Mouse (Mus musculus) stomach, postnatal 0 days (tissue): Measurements from ENCODE around the gene Uqcc2. TPM values are rescaled to one million over a fixed set of nuclear protein-coding genes. Genes with fewer than 3 reads are reported as not detected.

Source experiments
- ATAC-seq: fragments of 200-750 bp; cut with Nextera tagmentation; 2 replicates; pipeline ENCODE4 v1.8.0; 2017; ENCODE audit not compliant: low FRiP score, low TSS enrichment
- DNase-seq: peaks from one replicate; pipeline ENCODE4 v3.0.0-alpha.2; 2016; ENCODE audit warnings: low spot score
- H3K27ac ChIP-seq: fragments of 300-500 bp; sonication (generic); replicated peaks from 2 replicates; pipeline ENCODE4 v1.5.1; 2014; ENCODE audit warnings: mild to moderate bottlenecking, control low read depth
- H3K27me3 ChIP-seq: fragments of 300-500 bp; sonication (generic); 2 replicates; pipeline ENCODE4 v1.6.1; 2014; ENCODE audit warnings: low read length; ENCODE audit not compliant: control insufficient read depth, insufficient read depth
- H3K36me3 ChIP-seq: fragments of 300-500 bp; sonication (generic); 2 replicates; pipeline ENCODE4 v1.6.1; 2014; ENCODE audit warnings: low read length, mixed read lengths; ENCODE audit not compliant: control insufficient read depth, insufficient read depth
- H3K4me1 ChIP-seq: fragments of 300-500 bp; sonication (generic); replicated peaks from 2 replicates; pipeline ENCODE4 v1.6.1; 2014; ENCODE audit warnings: antibody characterized with exemption; ENCODE audit not compliant: control insufficient read depth, insufficient read depth
- H3K4me2 ChIP-seq: fragments of 300-500 bp; sonication (generic); replicated peaks from 2 replicates; pipeline ENCODE4 v1.6.1; 2014; ENCODE audit warnings: low read depth, mild to moderate bottlenecking, control low read depth, moderate library complexity
- H3K4me3 ChIP-seq: fragments of 300-500 bp; sonication (generic); 2 replicates; pipeline ENCODE4 v1.5.1; 2014; ENCODE audit warnings: low read depth, low read length, control low read depth
- H3K9ac ChIP-seq: fragments of 300-500 bp; sonication (generic); 2 replicates; pipeline ENCODE4 v1.6.1; 2014; ENCODE audit warnings: mild to moderate bottlenecking, low read length, control low read depth, mixed read lengths
- H3K9me3 ChIP-seq: fragments of 300-500 bp; sonication (generic); 2 replicates; pipeline ENCODE4 v1.6.1; 2016; ENCODE audit warnings: low read length; ENCODE audit not compliant: control insufficient read depth
- CTCF ChIP-seq: IDR thresholded peaks from 2 replicates; pipeline ENCODE4 v1.5.1; 2016; ENCODE audit warnings: antibody characterized with exemption, low read depth, mild to moderate bottlenecking, moderate library complexity
- EP300 ChIP-seq: optimal IDR thresholded peaks from 2 replicates; pipeline ENCODE3; 2016; ENCODE audit warnings: antibody characterized with exemption
- WGBS: fragments of 180-500 bp; shearing (Covaris S2); extraction: QIAGEN DNeasy Blood & Tissue Kit; methylation state at CpG from one replicate; pipeline ENCODE4 v1.1.7; 2014; 5-methylcytosine and 5-hydroxymethylcytosine counted together
- polyA plus RNA-seq: library from polyadenylated mRNA; unstranded; fragments of >200 nt; fragmentation: Nextera tagmentation; extraction: Ambion mirVana; gene quantifications from 2 replicates; pipeline ENCODE4 v1.2.1, GENCODE M21; 2015

Uqcc2 gene
- polyA plus RNA-seq, 1 experiment from 2014 or later: 250 TPM

- no peak overlapping the region for H3K9ac ChIP-seq
- no peak for TF ChIP-seq CTCF
- no peak for TF ChIP-seq EP300
- no peak overlapping the region for H3K4me3 ChIP-seq
- DNase-seq: no peak
- H3K27me3 ChIP-seq: no peaks in the 10 kb centered on the region
- WGBS: 90% methylated on average over 4 of the region's 4 CpGs
- H3K4me2 ChIP-seq: no peak overlapping the region
- H3K9me3 ChIP-seq: no peaks in the 10 kb centered on the region
- no peak overlapping the region for H3K27ac ChIP-seq
- no peak for ATAC-seq
- H3K36me3 ChIP-seq: no peaks in the 10 kb centered on the region
- no peaks in the 10 kb centered on the region for H3K4me1 ChIP-seq
These were observed 43.0 kb upstream of the Uqcc2 start for GRCm38 (mm10) chr17:27176754-27177153.

GRCm38 (mm10) chr17:27176287-27176686 lies 42.6 kb upstream of the Uqcc2 start:
- no peaks in the 10 kb centered on the region for H3K4me1 ChIP-seq
- no peak for ATAC-seq
- WGBS: 78% methylated on average over 3 of the region's 3 CpGs
- H3K4me2 ChIP-seq: no peak overlapping the region
- no peak overlapping the region for H3K27ac ChIP-seq
- TF ChIP-seq CTCF (no peak), EP300 (no peak)
- no peaks in the 10 kb centered on the region for H3K36me3 ChIP-seq
- H3K4me3 ChIP-seq: no peak overlapping the region
- H3K27me3 ChIP-seq: no peaks in the 10 kb centered on the region
- no peak overlapping the region for H3K9ac ChIP-seq
- no peak for DNase-seq
- H3K9me3 ChIP-seq: no peaks in the 10 kb centered on the region

- no peak overlapping the region for H3K27ac ChIP-seq
- H3K9me3 ChIP-seq: no peaks in the 10 kb centered on the region
- no peaks in the 10 kb centered on the region for H3K27me3 ChIP-seq
- no peak overlapping the region for H3K4me3 ChIP-seq
- DNase-seq (no peak), ATAC-seq (no peak)
- H3K4me1 ChIP-seq: no peaks in the 10 kb centered on the region
- WGBS: 37% methylated on average over 14 of the region's 14 CpGs
- TF ChIP-seq CTCF: no peak
- TF ChIP-seq EP300: no peak
- no peaks in the 10 kb centered on the region for H3K36me3 ChIP-seq
- H3K4me2 ChIP-seq: no peak overlapping the region
- H3K9ac ChIP-seq: 0 out of 2 replicates have a peak overlapping the region, but pooled peaks have one; percentile 27
These were observed 41.6 kb upstream of the Uqcc2 start for GRCm38 (mm10) chr17:27175196-27175874.

- H3K27me3 ChIP-seq: no peaks in the 10 kb centered on the region
- H3K4me3 ChIP-seq: no peak overlapping the region
- no peak overlapping the region for H3K9ac ChIP-seq
- TF ChIP-seq EP300: no peak
- no peak for TF ChIP-seq CTCF
- no peaks in the 10 kb centered on the region for H3K36me3 ChIP-seq
- no peaks in the 10 kb centered on the region for H3K9me3 ChIP-seq
- ATAC-seq: no peak
- no peak for DNase-seq
- no peak overlapping the region for H3K27ac ChIP-seq
- no peak overlapping the region for H3K4me2 ChIP-seq
- 60% methylated on average over 3 of the region's 3 CpGs for WGBS
- H3K4me1 ChIP-seq: no peaks in the 10 kb centered on the region
These were observed 40.0 kb upstream of the Uqcc2 start for GRCm38 (mm10) chr17:27173715-27174114.

GRCm38 (mm10) chr17:27172459-27172858 lies 38.7 kb upstream of the Uqcc2 start:
- DNase-seq (no peak), ATAC-seq (no peak)
- Histone ChIP-seq H3K4me2 (no peak overlapping the region), H3K36me3 (no peaks in the 10 kb centered on the region), H3K9me3 (no peaks in the 10 kb centered on the region), H3K4me3 (no peak overlapping the region), H3K27ac (no peak overlapping the region), H3K9ac (no peak overlapping the region), H3K4me1 (no peaks in the 10 kb centered on the region), H3K27me3 (no peaks in the 10 kb centered on the region)
- 74% methylated on average over 9 of the region's 9 CpGs for WGBS
- no peak for TF ChIP-seq CTCF
- no peak for TF ChIP-seq EP300

- H3K36me3 ChIP-seq: no peaks in the 10 kb centered on the region
These were observed 37.4 kb upstream of the Uqcc2 start for GRCm38 (mm10) chr17:27171121-27171520.

More at GRCm38 (mm10) chr17:27171121-27171520, 37.4 kb upstream of the Uqcc2 start:
- DNase-seq: no peak
- Histone ChIP-seq H3K27me3 (no peaks in the 10 kb centered on the region), H3K4me2 (no peak overlapping the region), H3K4me3 (no peak overlapping the region), H3K27ac (no peak overlapping the region), H3K9me3 (no peaks in the 10 kb centered on the region), H3K4me1 (no peaks in the 10 kb centered on the region), H3K9ac (no peak overlapping the region)
- TF ChIP-seq CTCF (no peak), EP300 (no peak)
- 70% methylated on average over 5 of the region's 5 CpGs for WGBS
- no peak for ATAC-seq
